Mouse (Mus musculus) lung, adult 2 months (tissue): ENCODE data around the gene Dhx29.

Experiments
- CTCF ChIP-seq: fragments of 200-500 bp; IDR thresholded peaks from 2 replicates; pipeline ENCODE4 v1.5.1; 2011; ENCODE audit warnings: mild to moderate bottlenecking, low read length, control low read depth; ENCODE audit not compliant: insufficient read depth
- POLR2A ChIP-seq: fragments of 200-500 bp; IDR thresholded peaks from 2 replicates; pipeline ENCODE4 v1.6.1; 2011; ENCODE audit warnings: low read depth, mild to moderate bottlenecking, control low read depth, low read length, borderline replicate concordance; ENCODE audit errors: extremely low read depth

DNA sequence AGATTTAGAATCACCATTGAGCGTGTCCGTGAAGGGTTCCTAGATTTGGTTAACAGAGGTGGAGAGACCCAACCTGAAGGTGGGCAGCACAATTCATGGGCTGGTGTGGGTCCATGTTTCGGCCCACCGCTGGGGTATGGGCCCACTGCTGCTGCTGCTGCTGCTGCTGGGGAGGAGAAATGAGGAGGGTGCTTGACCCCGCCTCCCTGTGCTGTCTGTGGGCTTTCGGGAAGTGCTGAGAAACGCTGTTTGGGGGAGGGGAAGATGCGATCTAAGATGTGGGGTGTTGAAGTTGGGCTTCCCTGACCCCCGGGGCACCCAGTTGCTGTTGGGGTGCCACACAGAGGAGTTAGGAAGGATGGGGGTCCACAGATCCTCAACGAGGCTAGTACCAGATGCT lies 49.5 kb downstream of the Dhx29 start:
- TF ChIP-seq CTCF (no peak), POLR2A (no peak)
